Mouse (Mus musculus) lung, embryonic 15.5 days (tissue): Measurements from ENCODE around the gene Ripply3. TPM values are rescaled to one million over a fixed set of nuclear protein-coding genes. Genes with fewer than 3 reads are reported as not detected.

Source experiments
- ATAC-seq: fragments of 200-750 bp; cut with Nextera tagmentation; 2 replicates; pipeline ENCODE4 v1.8.0; 2017; ENCODE audit warnings: moderate number of reproducible peaks, borderline replicate concordance; ENCODE audit not compliant: low FRiP score, low TSS enrichment; ENCODE audit errors: extremely low read depth
- H3K27ac ChIP-seq: fragments of 300-500 bp; sonication (generic); 2 replicates; pipeline ENCODE4 v1.5.1; 2015; ENCODE audit warnings: moderate library complexity, mild to moderate bottlenecking, inconsistent platforms
- H3K27me3 ChIP-seq: fragments of 300-500 bp; sonication (generic); 2 replicates; pipeline ENCODE4 v1.6.1; 2015; ENCODE audit warnings: inconsistent platforms
- H3K36me3 ChIP-seq: fragments of 300-500 bp; sonication (generic); 2 replicates; pipeline ENCODE4 v1.6.1; 2015; ENCODE audit warnings: inconsistent platforms
- H3K4me1 ChIP-seq: fragments of 300-500 bp; sonication (generic); 2 replicates; pipeline ENCODE4 v1.6.1; 2015; ENCODE audit warnings: inconsistent platforms
- H3K4me2 ChIP-seq: fragments of 300-500 bp; sonication (generic); 2 replicates; pipeline ENCODE4 v1.6.1; 2015; ENCODE audit warnings: inconsistent platforms, mild to moderate bottlenecking, moderate library complexity
- H3K4me3 ChIP-seq: fragments of 300-500 bp; sonication (generic); 2 replicates; pipeline ENCODE4 v1.5.1; 2015; ENCODE audit warnings: mild to moderate bottlenecking, inconsistent platforms
- H3K9ac ChIP-seq: fragments of 300-500 bp; sonication (generic); 2 replicates; pipeline ENCODE4 v1.6.1; 2015; ENCODE audit warnings: inconsistent platforms
- H3K9me3 ChIP-seq: fragments of 300-500 bp; sonication (generic); 2 replicates; pipeline ENCODE4 v1.6.1; 2016; ENCODE audit warnings: inconsistent platforms
- WGBS: fragments of 180-500 bp; shearing (Covaris S2); methylation state at CpG from one replicate; pipeline ENCODE4 v1.1.7; 2015; 5-methylcytosine and 5-hydroxymethylcytosine counted together
- polyA plus RNA-seq: library from polyadenylated mRNA; unstranded; fragments of >200 nt; fragmentation: Nextera tagmentation; extraction: Ambion mirVana; gene quantifications from 2 replicates; pipeline ENCODE4 v1.2.1, GENCODE M21; 2015

Gene Ripply3
- polyA plus RNA-seq: 24.4 and 26.5 TPM in 2 replicates

DNA sequence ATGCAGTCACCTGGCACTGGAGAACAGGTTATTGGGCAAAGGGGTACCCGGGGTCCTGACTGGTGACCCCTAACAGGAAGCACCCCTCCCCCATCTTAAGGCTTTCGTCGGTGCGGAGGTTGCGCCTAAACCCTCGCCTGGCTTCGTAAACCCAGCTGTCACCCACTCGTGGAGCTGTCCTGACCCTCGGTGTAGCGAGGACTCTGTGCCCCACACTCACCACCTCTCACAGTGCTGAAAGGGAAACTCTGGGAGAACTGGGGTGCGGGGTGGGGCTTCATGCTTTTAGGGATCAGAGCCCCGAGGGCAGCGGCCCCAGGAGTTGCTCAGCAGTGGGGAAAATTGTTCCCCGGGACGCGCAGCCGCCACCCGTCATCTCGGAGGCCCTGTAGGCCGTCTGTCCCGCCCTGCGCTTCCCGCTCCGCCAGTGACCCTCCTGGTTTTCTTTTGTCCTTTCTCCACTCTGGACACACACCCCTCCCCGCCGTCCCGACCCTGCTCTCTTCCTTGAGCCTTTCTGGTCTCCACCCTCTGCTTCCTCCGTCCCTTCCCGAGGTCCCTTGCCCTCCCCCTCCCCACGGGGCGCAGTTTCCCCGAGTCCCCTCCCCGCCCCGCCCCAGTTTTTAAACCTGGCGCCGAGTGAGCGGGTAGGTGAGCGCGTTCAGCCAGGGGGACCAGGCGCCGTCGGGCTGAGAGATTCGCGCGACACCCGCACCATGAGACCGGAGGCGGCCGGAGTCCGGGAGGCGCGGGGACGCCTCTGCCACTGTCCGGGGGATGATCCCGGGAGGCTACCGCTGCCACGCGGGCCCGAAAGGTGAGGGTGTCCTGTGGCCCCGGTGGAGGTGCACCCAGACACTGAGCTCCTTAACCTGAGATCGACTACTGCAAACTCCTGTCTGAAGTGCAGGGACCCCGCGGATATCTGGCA, at the start of gene Ripply3:
Ripply3 (plus strand) TSS at position 640 of the 931 bp plus-strand sequence.
- Histone ChIP-seq H3K9me3 (no peaks in the 10 kb centered on the region), H3K4me1 (peaks cover 20% of the 10 kb centered on the region), H3K9ac (peak within 1 kb of the TSS; percentile 59), H3K4me2 (peak within 1 kb of the TSS; percentile 92), H3K27ac (peak within 1 kb of the TSS; percentile 65), H3K27me3 (peaks cover 32% of the 10 kb centered on the region), H3K36me3 (no peaks in the 10 kb centered on the region), H3K4me3 (peak within 1 kb of the TSS; percentile 55)
- WGBS: under 1% methylated on average over 63 of the region's 63 CpGs
- ATAC-seq: peak; percentile 76

DNA sequence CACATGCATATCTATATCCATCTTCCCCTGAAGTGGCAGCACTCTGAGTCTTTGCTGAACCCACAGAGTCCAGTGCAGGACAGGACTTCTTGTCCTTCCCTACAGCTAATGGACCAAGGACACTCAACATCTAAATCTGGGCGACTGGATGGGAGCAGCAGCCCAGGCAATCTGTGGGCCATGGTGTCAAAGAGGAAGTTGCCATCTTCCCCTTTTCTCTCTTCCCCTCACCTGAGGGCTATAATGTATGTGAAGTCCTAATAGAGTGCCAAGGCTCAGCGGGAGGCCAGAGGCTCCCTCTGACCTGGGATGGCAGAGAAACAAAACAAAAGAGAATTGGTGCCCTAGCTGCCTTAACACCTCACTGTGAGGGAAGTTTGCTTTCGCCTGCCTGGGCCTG, 44.2 kb upstream of the Ripply3 start:
- Histone ChIP-seq H3K4me3 (no peak overlapping the region), H3K9me3 (no peaks in the 10 kb centered on the region), H3K4me2 (no peak overlapping the region), H3K27ac (no peak overlapping the region), H3K27me3 (no peaks in the 10 kb centered on the region), H3K9ac (no peak overlapping the region), H3K36me3 (no peaks in the 10 kb centered on the region), H3K4me1 (0 out of 2 replicates have a peak, but pooled peaks cover under 1% of the 10 kb centered on the region)
- WGBS: 84% methylated on average over 3 of the region's 3 CpGs
- ATAC-seq: no peak

DNA sequence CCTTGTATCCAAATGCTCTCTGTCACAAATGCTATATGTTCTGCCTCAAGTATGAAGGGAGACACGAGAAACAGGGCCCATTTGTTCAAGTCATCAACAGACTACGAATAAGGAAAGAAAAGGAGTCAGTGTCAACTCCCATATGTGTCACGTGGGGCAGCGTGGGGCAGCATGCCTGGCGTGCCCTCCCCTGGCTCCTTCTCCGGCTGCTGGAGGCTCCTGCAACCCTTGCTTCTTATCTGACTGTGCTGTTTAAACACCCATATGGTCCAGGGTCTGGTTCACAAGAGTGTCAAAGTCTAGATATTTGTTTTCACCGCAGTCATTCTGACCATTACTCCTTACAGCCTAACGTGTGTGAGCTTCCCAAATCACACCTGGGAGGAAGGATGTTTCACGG, 40.4 kb upstream of the Ripply3 start:
- WGBS: 53% methylated on average over 9 of the region's 9 CpGs
- ATAC-seq: no peak
- no peak overlapping the region for H3K27ac ChIP-seq
- H3K9ac ChIP-seq: no peak overlapping the region
- no peaks in the 10 kb centered on the region for H3K36me3 ChIP-seq
- H3K4me3 ChIP-seq: no peak overlapping the region
- peaks cover 13% of the 10 kb centered on the region for H3K4me1 ChIP-seq
- no peak overlapping the region for H3K4me2 ChIP-seq
- H3K27me3 ChIP-seq: no peaks in the 10 kb centered on the region
- no peaks in the 10 kb centered on the region for H3K9me3 ChIP-seq

DNA sequence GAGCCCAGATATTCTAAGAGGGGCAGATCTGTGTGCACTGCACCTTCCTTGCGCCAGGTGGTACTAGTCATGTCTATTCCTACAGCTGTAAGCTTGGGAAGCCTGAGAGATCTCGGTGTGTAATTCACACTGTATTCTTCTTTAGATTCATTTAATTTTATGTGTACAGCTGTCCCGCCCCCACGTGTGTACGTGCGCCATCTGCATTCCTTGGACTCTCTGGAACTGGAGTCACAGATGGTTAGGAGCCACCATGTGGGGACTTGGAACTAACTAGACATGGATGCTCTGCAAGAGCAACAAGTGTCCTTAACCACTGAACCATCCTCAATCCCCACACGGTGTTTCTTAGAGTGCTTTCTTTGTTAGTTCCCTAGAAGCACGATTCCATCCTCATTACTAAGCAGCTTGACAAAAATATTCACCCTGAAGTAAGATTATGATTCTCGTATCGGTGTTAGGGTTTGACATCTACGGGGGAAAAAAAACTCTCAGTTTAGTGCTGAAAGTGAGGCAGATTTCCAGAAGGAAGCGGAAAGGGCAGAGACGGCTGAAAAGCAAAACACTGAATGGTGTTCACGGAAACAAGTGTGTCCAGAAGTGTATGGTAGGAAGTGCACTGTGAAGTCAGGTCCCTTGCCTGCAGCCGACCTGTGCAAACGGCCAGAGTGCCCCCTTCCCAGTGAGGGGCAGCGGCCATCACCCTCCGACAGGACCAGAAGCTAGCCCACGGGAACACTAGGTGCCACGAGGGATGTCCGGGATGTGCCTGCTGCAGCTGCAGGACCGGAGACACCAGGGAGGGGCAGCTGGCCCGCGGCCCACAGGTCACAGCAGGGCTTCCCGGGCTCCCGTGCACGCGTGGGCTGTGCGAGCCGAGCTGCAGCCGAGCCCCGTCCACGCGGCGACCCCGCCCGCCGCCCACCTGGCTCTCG, 38.8 kb upstream of the Ripply3 start:
- Histone ChIP-seq H3K36me3 (no peaks in the 10 kb centered on the region), H3K9me3 (no peaks in the 10 kb centered on the region), H3K4me3 (peak overlapping the region; percentile 85), H3K27ac (peak overlapping the region; percentile 25), H3K27me3 (no peaks in the 10 kb centered on the region), H3K9ac (peak overlapping the region; percentile 78), H3K4me2 (peak overlapping the region; percentile 97), H3K4me1 (peaks cover 13% of the 10 kb centered on the region)
- peak; percentile 50 for ATAC-seq
- WGBS: 9% methylated on average over 39 of the region's 39 CpGs

DNA sequence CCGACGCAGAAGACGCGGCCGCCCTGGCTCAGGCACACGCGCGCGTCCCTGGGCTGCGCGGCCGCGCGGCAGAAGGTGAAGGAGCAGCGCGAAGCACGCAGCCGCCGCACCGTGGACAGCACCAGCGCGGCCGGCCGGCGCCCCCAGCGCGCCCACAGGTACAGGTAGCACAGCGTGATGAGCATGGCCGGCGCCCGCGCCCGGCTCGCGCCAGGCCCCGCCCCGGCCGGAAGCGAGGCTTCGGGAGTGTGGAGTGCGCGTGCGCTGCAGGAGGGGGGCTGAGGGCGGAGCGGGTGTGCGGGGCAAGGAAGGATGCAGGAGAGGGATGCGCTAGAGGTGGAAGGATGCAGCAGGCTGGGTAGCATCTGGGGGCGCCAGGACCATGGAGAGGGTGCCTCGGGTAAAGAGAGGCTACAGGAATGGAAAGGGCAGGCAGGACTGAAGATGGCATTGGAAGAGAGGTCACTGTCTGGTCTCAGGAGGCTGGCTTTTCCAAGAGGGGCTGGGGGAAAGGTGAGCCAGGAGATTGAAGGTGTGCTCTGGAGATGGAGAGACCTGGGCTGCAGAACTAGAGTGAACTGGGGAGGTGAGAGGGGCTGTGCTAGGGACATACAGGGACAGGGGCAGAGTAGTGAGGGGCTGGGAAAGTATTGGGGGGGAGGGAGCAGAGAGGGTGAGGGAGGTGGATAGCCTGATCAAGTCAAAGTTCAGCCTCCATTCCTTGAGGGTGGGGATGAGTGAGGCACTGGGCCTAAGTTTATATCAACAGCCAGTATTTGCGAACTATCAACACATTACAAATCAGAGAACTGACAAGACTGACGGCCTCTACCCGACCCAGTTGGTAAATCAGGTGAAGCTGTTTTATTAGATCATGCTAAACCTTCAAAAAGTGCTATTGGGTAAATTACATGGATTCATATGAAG, 37.9 kb upstream of the Ripply3 start:
- WGBS: 5% methylated on average over 52 of the region's 52 CpGs
- Histone ChIP-seq H3K4me2 (peak overlapping the region; percentile 97), H3K9me3 (no peaks in the 10 kb centered on the region), H3K27ac (peak overlapping the region; percentile 25), H3K27me3 (no peaks in the 10 kb centered on the region), H3K9ac (peak overlapping the region; percentile 78), H3K4me3 (peak overlapping the region; percentile 85), H3K36me3 (no peaks in the 10 kb centered on the region), H3K4me1 (peaks cover 13% of the 10 kb centered on the region)
- peak; percentile 91 for ATAC-seq

DNA sequence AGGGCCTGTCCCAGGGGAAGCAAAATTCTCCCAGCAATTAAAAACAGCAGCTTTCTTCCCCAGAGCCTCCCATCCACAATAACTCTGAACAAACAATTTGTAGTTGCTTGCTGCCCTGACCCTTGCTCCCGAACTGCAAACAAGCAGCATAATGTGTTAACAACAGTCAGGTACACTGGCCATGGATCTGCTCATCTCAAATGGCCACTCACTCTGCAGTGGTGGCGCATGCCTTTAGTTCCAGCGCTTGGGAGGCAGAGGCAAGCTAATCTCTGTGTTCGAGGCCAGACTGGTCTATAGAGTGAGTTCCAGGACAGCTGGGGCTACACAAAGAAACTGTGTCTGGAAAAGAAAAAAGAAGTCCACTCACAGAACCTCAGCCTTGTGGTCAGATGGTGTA, 37.1 kb upstream of the Ripply3 start:
- Histone ChIP-seq H3K4me3 (no peak overlapping the region), H3K4me1 (peaks cover 13% of the 10 kb centered on the region), H3K9ac (no peak overlapping the region), H3K36me3 (no peaks in the 10 kb centered on the region), H3K9me3 (no peaks in the 10 kb centered on the region), H3K27ac (no peak overlapping the region), H3K27me3 (no peaks in the 10 kb centered on the region), H3K4me2 (no peak overlapping the region)
- no peak for ATAC-seq
- 85% methylated on average over 4 of the region's 4 CpGs for WGBS

DNA sequence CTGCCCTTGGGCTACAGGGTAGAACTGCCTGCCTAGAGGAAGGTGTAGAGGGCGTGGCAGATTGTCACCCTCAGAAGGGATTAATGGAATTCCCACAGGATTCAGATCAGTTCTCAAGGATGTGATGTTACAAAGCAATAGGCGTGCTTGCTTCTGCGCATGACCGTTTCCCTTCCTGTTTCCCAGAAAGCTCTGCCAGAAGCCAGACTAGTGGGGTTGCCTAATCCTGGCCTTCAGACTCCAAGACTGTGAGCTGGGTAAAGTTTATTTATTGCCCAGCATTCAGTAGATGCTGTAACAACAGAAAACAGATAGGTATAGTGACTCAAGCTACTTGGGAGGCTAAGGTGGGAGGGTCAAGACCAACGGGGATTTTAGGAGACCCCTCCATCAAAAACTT, 30.1 kb upstream of the Ripply3 start:
- Histone ChIP-seq H3K9me3 (no peaks in the 10 kb centered on the region), H3K4me1 (no peaks in the 10 kb centered on the region), H3K27ac (no peak overlapping the region), H3K4me3 (no peak overlapping the region), H3K4me2 (no peak overlapping the region), H3K36me3 (no peaks in the 10 kb centered on the region), H3K27me3 (peaks cover 4% of the 10 kb centered on the region; the same call in 1 of the 2 replicates), H3K9ac (no peak overlapping the region)
- ATAC-seq: no peak
- WGBS: 84% methylated on average over 5 of the region's 5 CpGs

DNA sequence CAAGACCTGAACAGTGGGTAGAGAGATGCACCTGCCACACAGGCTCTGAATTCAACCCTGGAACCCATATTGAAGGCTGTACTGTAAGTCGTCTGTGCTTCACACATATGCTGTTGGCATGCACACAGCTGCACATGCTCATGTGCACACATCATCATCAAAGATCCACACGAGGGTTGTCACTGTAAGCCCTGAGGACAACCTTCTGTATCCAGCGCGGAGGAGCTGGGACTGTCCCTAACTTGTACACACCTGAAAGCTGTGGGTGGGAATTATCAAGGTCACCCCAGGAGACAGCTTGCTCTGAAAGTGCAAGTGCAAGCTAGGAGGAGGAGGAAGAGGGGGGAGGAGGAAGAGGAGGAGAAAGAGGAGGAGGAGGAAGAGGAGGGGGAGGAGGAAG, 29.0 kb upstream of the Ripply3 start:
- no peak for ATAC-seq
- no peak overlapping the region for H3K4me2 ChIP-seq
- H3K9me3 ChIP-seq: no peaks in the 10 kb centered on the region
- peaks cover 6% of the 10 kb centered on the region; the same call in 1 of the 2 replicates for H3K27me3 ChIP-seq
- H3K9ac ChIP-seq: no peak overlapping the region
- no peaks in the 10 kb centered on the region for H3K4me1 ChIP-seq
- no peak overlapping the region for H3K4me3 ChIP-seq
- no peaks in the 10 kb centered on the region for H3K36me3 ChIP-seq
- H3K27ac ChIP-seq: no peak overlapping the region
- 56% methylated on average over 4 of the region's 4 CpGs for WGBS

DNA sequence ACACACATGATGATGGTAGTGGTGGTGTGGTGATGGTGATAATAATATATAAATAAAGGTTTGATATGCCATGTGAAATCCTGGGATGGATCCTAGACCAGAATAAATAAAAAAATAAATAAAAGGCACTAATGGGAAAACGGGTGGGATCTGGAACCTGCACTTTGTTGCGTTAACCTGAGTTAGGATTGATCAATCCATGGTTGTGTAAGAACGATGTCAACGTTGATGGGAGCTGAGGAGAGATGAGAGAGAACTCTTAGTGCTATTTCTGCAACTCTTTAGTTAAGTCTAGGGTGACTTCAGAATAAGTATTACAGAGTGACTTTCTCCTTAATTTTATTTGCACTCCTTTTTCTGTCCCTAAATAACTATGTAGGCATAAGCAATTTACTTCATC, 27.0 kb upstream of the Ripply3 start:
- Histone ChIP-seq H3K27ac (no peak overlapping the region), H3K4me2 (no peak overlapping the region), H3K4me1 (no peaks in the 10 kb centered on the region), H3K36me3 (no peaks in the 10 kb centered on the region), H3K9me3 (no peaks in the 10 kb centered on the region), H3K4me3 (no peak overlapping the region), H3K9ac (no peak overlapping the region), H3K27me3 (peaks cover 6% of the 10 kb centered on the region; the same call in 1 of the 2 replicates)
- 90% methylated on average over 4 of the region's 4 CpGs for WGBS
- ATAC-seq: no peak

DNA sequence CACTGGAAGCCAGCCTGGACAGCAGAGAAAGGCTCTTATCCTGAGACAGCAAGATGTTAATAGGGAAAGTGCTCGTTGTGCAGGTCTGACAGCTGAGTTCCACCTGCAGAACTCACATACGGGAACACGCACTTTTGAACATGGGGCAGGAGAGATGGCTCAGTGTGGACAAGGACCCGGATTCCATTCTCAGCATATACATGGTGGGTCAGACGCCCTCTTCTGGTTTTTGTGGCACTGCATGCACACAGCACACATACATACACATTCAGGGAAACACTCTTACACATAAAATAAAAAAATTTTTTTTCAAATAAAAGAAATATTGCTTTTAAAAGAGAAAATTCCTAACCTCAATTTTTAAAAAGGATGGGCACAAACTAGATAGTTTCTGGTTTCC, 26.5 kb upstream of the Ripply3 start:
- no peaks in the 10 kb centered on the region for H3K4me1 ChIP-seq
- ATAC-seq: no peak
- no peak overlapping the region for H3K4me2 ChIP-seq
- H3K9me3 ChIP-seq: no peaks in the 10 kb centered on the region
- H3K36me3 ChIP-seq: no peaks in the 10 kb centered on the region
- H3K27me3 ChIP-seq: peaks cover 6% of the 10 kb centered on the region; the same call in 1 of the 2 replicates
- no peak overlapping the region for H3K4me3 ChIP-seq
- H3K9ac ChIP-seq: no peak overlapping the region
- no peak overlapping the region for H3K27ac ChIP-seq
- WGBS: 72% methylated on average over 5 of the region's 5 CpGs
